Mouse (Mus musculus) forebrain, embryonic 13.5 days (tissue): Measurements from ENCODE around the gene Nudcd2. TPM values are rescaled to one million over a fixed set of nuclear protein-coding genes. Genes with fewer than 3 reads are reported as not detected.

Experiments used
- ATAC-seq: fragments of 200-750 bp; cut with Nextera tagmentation; 2 replicates; pipeline ENCODE4 v1.8.0; 2017
- H3K27ac ChIP-seq: fragments of 300-500 bp; sonication (generic); 2 replicates; pipeline ENCODE4 v1.5.1; 2015; ENCODE audit warnings: inconsistent platforms, mild to moderate bottlenecking, moderate library complexity
- H3K27me3 ChIP-seq: fragments of 300-500 bp; sonication (generic); 2 replicates; pipeline ENCODE4 v1.6.1; 2015; ENCODE audit warnings: mild to moderate bottlenecking, inconsistent platforms
- H3K36me3 ChIP-seq: fragments of 300-500 bp; sonication (generic); 2 replicates; pipeline ENCODE4 v1.6.1; 2015; ENCODE audit warnings: mild to moderate bottlenecking, inconsistent platforms; ENCODE audit not compliant: poor library complexity, severe bottlenecking
- H3K4me1 ChIP-seq: fragments of 300-500 bp; sonication (generic); 2 replicates; pipeline ENCODE4 v1.6.1; 2015; ENCODE audit warnings: inconsistent platforms
- H3K4me2 ChIP-seq: fragments of 300-500 bp; sonication (generic); 2 replicates; pipeline ENCODE4 v1.6.1; 2015; ENCODE audit warnings: inconsistent platforms, mild to moderate bottlenecking, moderate library complexity
- H3K4me3 ChIP-seq: fragments of 300-500 bp; sonication (generic); 2 replicates; pipeline ENCODE4 v1.5.1; 2015; ENCODE audit warnings: mild to moderate bottlenecking, inconsistent platforms
- H3K9ac ChIP-seq: fragments of 300-500 bp; sonication (generic); 2 replicates; pipeline ENCODE4 v1.6.1; 2015; ENCODE audit warnings: mild to moderate bottlenecking, inconsistent platforms
- H3K9me3 ChIP-seq: fragments of 300-500 bp; sonication (generic); replicated peaks from 2 replicates; pipeline ENCODE4 v1.6.1; 2016; ENCODE audit warnings: inconsistent platforms
- WGBS: fragments of 180-500 bp; shearing (Covaris S2); methylation state at CpG from one replicate; pipeline ENCODE4 v1.1.7; 2015; 5-methylcytosine and 5-hydroxymethylcytosine counted together
- polyA plus RNA-seq: library from polyadenylated mRNA; unstranded; fragments of >200 nt; fragmentation: Nextera tagmentation; extraction: Ambion mirVana; gene quantifications from 2 replicates; pipeline ENCODE4 v1.2.1, GENCODE M21; 2015

The Nudcd2 gene
- polyA plus RNA-seq, 1 experiment from 2014 or later, result 136 TPM

DNA sequence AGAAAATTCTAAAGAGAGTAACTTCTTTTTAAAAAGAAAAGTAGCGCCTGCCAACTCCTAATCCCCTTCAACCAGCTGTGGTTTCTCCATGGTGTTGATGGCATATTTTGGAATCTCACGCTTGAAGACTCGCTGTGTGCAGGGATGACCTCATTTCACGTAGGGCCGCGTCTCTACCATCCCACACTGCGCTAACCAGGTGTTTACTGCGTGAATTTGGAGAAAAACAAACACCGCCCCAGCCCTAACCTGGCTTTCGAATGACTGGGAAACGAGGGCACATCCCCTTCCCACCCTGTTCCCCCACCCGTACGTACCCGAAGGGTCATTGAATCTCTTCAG, 499 bp upstream of the Nudcd2 start:
- peak overlapping the region; percentile 75 for H3K4me2 ChIP-seq
- peaks cover 43% of the 10 kb centered on the region for H3K4me1 ChIP-seq
- H3K27ac ChIP-seq, result no peak overlapping the region
- no peak; the same call in 1 of the 2 replicates for ATAC-seq
- peaks cover 33% of the 10 kb centered on the region for H3K36me3 ChIP-seq
- peak overlapping the region; percentile 69 for H3K9ac ChIP-seq
- WGBS, result under 1% methylated on average over 14 of the region's 14 CpGs
- no peaks in the 10 kb centered on the region for H3K9me3 ChIP-seq
- H3K27me3 ChIP-seq, result no peaks in the 10 kb centered on the region
- H3K4me3 ChIP-seq, result peak overlapping the region; percentile 93

DNA sequence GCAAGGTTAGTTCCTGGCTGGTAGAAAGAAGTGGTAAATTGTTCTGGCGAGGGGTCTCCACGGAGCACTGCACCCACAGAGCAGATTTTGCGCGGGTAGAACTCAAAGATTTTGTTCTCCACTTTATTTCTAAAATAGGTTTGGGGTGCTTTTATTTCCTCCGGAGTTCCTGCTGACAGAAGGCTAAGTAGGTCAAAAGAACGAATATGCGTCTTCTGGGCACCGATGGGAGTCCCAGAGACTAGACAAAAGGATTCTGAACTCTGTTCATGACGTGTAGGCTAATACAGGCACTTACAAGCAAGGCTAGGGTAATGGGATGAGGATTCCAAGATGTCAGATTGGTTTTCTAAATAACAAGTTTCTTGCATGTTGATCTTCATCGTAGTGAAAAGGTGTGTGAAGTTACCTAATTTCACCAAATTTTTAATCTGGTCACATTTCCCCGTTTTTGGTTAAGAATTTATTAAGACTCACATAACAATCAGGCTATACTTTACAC, 835 bp downstream of the Nudcd2 start:
- Histone ChIP-seq H3K27ac (peak overlapping the region; percentile 72), H3K4me2 (peak overlapping the region; percentile 86), H3K9me3 (no peaks in the 10 kb centered on the region), H3K36me3 (peaks cover 27% of the 10 kb centered on the region), H3K9ac (peak overlapping the region; percentile 95), H3K4me1 (peaks cover 43% of the 10 kb centered on the region), H3K4me3 (peak overlapping the region; percentile 93), H3K27me3 (no peaks in the 10 kb centered on the region)
- WGBS, result 4% methylated on average over 11 of the region's 11 CpGs
- no peak for ATAC-seq

DNA sequence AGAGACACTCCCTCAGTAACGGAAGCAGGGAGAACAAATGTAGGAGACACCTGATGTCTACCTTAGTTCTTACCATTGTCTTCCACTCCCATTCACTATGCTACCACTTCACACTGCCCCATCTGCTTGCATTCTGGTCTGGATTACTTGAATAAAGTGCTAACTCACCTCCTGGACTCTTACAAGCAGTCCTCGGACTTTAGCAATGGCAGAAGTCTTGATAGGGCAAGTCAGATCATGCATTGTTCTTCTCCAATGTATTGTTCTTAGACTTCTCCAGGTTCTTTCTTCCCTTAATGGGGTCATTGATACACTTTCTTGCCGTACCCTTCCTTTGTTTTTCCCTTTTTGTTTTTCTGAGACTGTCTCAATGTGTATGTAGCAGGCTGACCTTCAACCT, 3.9 kb downstream of the Nudcd2 start:
- no peak overlapping the region for H3K9ac ChIP-seq
- ATAC-seq, result no peak
- 82% methylated on average over 3 of the region's 3 CpGs for WGBS

DNA sequence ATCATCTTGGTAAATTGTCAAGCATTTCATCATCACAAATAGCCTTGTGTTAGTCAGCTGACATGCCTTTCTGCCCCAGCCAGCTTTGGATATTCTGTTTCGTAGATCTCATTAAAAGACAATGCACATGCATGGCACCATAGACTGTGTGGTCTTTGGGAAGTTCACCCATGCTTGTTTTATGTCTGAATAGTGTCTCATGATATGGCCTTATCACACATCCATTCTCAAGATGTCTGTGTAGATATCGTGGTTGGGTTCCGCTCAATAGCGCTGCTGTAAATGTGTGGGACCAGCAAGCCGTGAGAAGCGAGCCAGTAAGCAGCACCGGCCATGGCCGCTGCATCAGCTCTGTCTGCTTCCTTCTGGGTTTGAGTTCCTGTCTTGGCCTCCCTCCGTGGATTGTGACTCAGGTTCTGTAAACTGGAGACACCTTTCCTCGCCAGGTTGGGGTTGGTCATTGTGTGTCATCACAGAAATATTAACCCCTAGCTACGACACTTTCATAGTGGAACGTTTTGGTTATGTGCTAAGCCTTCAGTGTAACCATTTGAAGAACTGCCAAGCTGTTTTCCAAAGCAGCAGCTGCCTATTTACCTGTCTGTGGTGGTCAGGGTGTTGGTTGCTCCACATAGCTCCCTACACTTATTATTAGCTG, 8.3 kb downstream of the Nudcd2 start:
- Histone ChIP-seq H3K36me3 (peaks cover 42% of the 10 kb centered on the region), H3K4me2 (no peak overlapping the region), H3K27me3 (no peaks in the 10 kb centered on the region), H3K27ac (no peak overlapping the region), H3K4me3 (no peak overlapping the region), H3K9ac (no peak overlapping the region), H3K9me3 (no peaks in the 10 kb centered on the region), H3K4me1 (no peaks in the 10 kb centered on the region)
- 90% methylated on average over 12 of the region's 12 CpGs for WGBS
- ATAC-seq, result no peak

More for the DNA sequence above, 3.9 kb downstream of the Nudcd2 start:
- Histone ChIP-seq H3K9me3 (no peaks in the 10 kb centered on the region), H3K4me1 (peaks cover 17% of the 10 kb centered on the region), H3K27ac (no peak overlapping the region), H3K27me3 (no peaks in the 10 kb centered on the region), H3K4me3 (no peak overlapping the region), H3K36me3 (peaks cover 45% of the 10 kb centered on the region), H3K4me2 (no peak overlapping the region)

DNA sequence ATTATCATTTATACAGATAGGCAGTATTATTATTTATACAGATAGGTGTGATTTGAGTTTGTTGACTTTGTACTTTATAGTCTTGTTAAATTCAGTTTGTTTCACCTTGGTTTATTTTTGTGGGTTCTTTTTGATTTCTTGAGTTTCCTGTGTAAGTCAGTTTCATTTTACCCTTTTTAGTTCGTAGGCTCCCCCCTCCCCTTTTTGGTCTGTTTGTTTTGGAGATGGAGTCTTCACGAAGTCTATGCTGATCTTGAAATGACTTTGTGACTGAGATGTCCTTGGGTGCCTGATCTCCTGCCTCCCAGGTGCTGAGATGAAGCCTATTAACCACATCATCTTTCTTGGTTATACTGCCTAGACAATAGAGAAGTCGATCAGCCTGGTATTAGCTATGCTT, 10.9 kb downstream of the Nudcd2 start:
- H3K36me3 ChIP-seq, result peaks cover 25% of the 10 kb centered on the region
- H3K27ac ChIP-seq, result no peak overlapping the region
- 89% methylated on average over 3 of the region's 3 CpGs for whole genome bisulfite sequencing
- no peak for ATAC-seq
- H3K4me2 ChIP-seq, result no peak overlapping the region
- no peak overlapping the region for H3K4me3 ChIP-seq
- H3K27me3 ChIP-seq, result no peaks in the 10 kb centered on the region
- no peaks in the 10 kb centered on the region for H3K4me1 ChIP-seq
- no peaks in the 10 kb centered on the region for H3K9me3 ChIP-seq
- no peak overlapping the region for H3K9ac ChIP-seq

DNA sequence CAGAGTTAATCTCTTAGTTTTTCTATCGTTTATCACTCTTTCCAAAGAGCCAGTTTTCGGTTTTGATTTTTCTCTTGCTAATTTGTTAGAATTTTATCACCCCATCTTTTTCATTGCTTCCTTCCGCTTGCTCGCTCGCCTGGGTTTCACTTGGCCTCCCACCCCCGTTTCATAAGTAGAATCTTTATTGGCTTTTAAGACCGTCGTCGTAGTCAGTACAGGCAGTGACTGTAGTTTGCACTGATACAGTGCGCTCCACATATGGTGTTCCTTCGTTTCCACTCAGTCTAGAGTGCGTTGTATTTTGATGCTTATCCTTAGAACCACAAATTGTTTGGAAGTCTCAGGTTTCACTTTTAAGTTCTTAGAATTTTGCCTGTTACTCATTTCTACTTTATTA, 12.9 kb downstream of the Nudcd2 start:
- Histone ChIP-seq H3K4me2 (no peak overlapping the region), H3K9ac (no peak overlapping the region), H3K27me3 (no peaks in the 10 kb centered on the region), H3K4me1 (no peaks in the 10 kb centered on the region), H3K9me3 (no peaks in the 10 kb centered on the region), H3K4me3 (no peak overlapping the region), H3K36me3 (peaks cover 20% of the 10 kb centered on the region), H3K27ac (no peak overlapping the region)
- WGBS, result 93% methylated on average over 12 of the region's 12 CpGs
- no peak for ATAC-seq

DNA sequence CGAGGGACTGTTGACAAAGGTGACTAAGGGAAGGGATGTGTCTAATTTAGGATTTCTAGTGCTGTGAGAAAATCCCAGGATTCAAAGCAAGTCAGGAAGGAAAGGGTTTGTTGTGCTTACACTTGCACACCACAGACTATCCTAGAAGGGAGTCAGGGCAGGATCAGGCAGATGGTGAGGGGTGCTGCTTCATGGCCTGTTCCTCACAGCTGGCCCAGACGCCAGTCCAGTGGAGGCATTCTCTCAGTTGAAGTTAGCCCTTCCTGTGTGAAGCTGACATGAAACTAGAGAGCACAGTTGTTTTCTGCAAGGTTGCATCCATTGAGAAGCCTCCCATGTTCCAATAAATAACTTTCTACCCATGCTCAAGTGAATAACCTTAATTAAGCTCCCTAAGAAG, 14.2 kb downstream of the Nudcd2 start:
- H3K9ac ChIP-seq, result no peak overlapping the region
- H3K9me3 ChIP-seq, result no peaks in the 10 kb centered on the region
- no peaks in the 10 kb centered on the region for H3K4me1 ChIP-seq
- peaks cover 14% of the 10 kb centered on the region; the same call in 1 of the 2 replicates for H3K36me3 ChIP-seq
- ATAC-seq, result no peak
- WGBS, result 78% methylated on average over 2 of the region's 2 CpGs
- no peaks in the 10 kb centered on the region for H3K27me3 ChIP-seq
- no peak overlapping the region for H3K4me2 ChIP-seq
- no peak overlapping the region for H3K27ac ChIP-seq
- no peak overlapping the region for H3K4me3 ChIP-seq

DNA sequence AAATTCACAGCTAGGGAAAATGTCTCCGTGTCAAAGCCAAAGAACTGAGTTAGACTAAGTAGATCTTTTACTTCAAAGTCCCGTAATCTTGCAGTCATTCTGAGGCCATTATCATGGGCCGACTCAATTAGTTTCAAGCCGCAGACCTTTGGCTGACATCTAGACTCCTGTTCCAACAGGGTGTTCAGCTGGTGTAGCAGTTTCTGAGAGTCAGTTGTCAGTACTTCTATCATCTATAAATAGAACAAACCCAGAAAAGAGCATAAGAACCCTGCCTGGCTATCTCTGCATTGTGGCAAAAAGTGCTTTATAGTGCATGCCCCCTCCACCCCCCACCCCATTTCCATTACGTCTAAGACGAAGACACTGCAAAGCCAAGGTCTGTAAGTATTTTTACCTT, 20.4 kb downstream of the Nudcd2 start:
- peaks cover 8% of the 10 kb centered on the region; the same call in 1 of the 2 replicates for H3K36me3 ChIP-seq
- no peak overlapping the region for H3K27ac ChIP-seq
- no peak overlapping the region for H3K9ac ChIP-seq
- H3K4me1 ChIP-seq, result peaks cover 11% of the 10 kb centered on the region
- no peaks in the 10 kb centered on the region for H3K27me3 ChIP-seq
- no peak for ATAC-seq
- WGBS, result 79% methylated on average over 6 of the region's 6 CpGs
- no peak overlapping the region for H3K4me3 ChIP-seq
- H3K4me2 ChIP-seq, result peak overlapping the region; percentile 2; the same call in 1 of the 2 replicates
- H3K9me3 ChIP-seq, result no peaks in the 10 kb centered on the region

DNA sequence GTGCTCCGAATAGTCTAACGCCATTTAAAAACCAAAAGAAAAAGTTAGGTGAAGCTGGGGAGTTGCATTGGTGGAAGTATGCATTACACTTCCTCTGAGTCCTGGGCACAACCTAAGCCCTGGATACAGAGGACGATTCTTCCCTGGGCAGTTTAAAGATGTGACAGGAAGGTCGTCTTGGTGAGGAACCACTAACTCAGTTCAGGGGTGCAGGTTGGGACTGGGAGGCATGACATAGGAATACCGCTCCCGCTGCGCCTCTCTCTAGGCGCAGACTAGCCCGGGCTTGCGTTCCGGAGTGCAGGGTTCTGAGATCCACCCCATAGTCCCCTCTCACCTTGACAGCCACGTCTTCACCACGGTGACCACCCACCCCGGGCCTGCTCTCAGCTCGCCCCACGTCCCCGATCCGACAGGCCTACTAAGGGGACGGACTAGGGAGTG, 21.2 kb downstream of the Nudcd2 start:
- ATAC-seq, result no peak; the same call in 1 of the 2 replicates
- no peaks in the 10 kb centered on the region for H3K9me3 ChIP-seq
- H3K27me3 ChIP-seq, result no peaks in the 10 kb centered on the region
- H3K4me3 ChIP-seq, result peak overlapping the region; percentile 74
- 2% methylated on average over 19 of the region's 19 CpGs for WGBS
- H3K27ac ChIP-seq, result no peak overlapping the region
- H3K4me1 ChIP-seq, result peaks cover 11% of the 10 kb centered on the region
- H3K9ac ChIP-seq, result peak overlapping the region; percentile 80
- H3K4me2 ChIP-seq, result peak overlapping the region; percentile 84
- H3K36me3 ChIP-seq, result peaks cover 5% of the 10 kb centered on the region; the same call in 1 of the 2 replicates

DNA sequence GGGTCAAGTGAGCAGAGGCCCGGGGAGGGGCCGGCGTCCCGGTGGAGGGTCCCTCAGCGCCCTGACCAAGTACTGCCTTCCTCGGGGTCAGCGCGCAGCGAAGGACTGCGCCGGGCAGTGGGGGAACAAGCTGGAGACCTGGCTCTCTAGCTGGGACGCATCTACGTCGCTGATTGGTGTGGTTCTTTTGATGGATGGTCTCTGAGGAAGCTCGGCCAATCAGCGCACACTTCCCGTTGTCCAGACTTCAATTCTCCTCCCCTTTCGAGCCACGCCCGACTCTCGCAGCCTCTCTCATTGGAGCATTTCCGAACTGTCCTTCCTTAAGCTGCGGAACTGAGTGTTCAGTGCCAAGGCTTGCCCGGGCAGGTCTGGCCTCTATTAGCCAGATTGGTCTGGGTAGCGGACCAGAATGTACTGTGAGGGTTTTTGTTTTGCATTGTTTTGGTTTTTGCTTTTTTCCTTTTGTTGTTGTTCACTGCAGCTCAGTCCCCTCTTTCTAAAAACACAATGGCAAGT, 21.7 kb downstream of the Nudcd2 start, which contains the start of gene Ccng1:
Gene Ccng1, minus strand, starts transcription at position 203 of the 519 bp plus-strand sequence.
- H3K27ac ChIP-seq, result no peak within 1 kb of the TSS
- ATAC-seq, result peak; percentile 99
- under 1% methylated on average over 25 of the region's 25 CpGs for WGBS

DNA sequence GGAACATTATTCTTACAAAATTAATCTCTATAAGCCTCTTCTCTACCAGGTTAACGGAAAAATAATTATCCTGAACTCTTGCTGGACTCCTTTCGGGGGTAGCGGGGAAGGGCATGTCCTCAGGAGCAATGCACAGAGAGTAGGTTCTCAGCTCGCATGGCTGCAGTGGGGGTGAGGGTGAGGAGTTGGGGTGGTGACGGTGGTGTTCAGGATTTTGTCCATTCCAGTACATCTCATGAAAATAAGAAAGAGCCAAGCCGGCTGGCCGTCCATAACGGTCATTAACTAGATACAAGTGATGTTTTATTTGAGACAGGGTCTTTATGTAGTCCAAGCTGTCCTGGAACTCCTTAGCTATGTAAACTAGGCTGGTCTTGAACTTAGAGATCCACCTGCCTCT, 22.5 kb downstream of the Nudcd2 start:
- 0 out of 2 replicates have a peak, but pooled peaks cover 3% of the 10 kb centered on the region for H3K36me3 ChIP-seq
- H3K4me1 ChIP-seq, result peaks cover 11% of the 10 kb centered on the region
- H3K27ac ChIP-seq, result no peak overlapping the region
- no peaks in the 10 kb centered on the region for H3K27me3 ChIP-seq
- no peak for ATAC-seq
- H3K4me2 ChIP-seq, result peak overlapping the region; percentile 84; the same call in 1 of the 2 replicates
- no peak overlapping the region; the same call in 1 of the 2 replicates for H3K9ac ChIP-seq
- no peaks in the 10 kb centered on the region for H3K9me3 ChIP-seq
- no peak overlapping the region for H3K4me3 ChIP-seq
- WGBS, result 82% methylated on average over 8 of the region's 8 CpGs

More for the DNA sequence above, 21.7 kb downstream of the Nudcd2 start, which contains the start of gene Ccng1:
- H3K9me3 ChIP-seq, result no peaks in the 10 kb centered on the region
- H3K4me1 ChIP-seq, result peaks cover 11% of the 10 kb centered on the region
- no peaks in the 10 kb centered on the region for H3K27me3 ChIP-seq
- H3K9ac ChIP-seq, result peak within 1 kb of the TSS; percentile 80
- 0 out of 2 replicates have a peak, but pooled peaks cover 3% of the 10 kb centered on the region for H3K36me3 ChIP-seq
- peak within 1 kb of the TSS; percentile 74 for H3K4me3 ChIP-seq
- H3K4me2 ChIP-seq, result peak within 1 kb of the TSS; percentile 84

DNA sequence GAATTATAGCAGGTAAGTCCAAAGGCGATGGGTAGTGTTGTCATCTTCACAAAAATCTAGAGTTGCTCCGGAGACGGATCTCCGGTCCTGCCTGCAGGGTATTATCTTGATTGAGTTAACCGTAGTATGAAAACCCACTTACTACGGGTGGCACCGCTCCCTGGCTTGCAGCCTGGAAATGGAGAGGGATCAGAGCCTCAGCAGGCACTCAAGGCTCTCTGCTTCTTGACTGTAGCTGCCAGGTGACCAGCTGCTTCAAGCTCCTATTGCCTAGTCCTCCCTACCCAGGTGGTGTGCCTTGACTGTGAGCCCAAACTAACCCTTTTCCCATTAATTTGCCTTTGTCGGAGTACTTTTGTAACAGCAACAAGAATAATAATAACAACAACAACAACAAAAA, 26.4 kb downstream of the Nudcd2 start:
- Histone ChIP-seq H3K4me1 (no peaks in the 10 kb centered on the region), H3K9me3 (no peaks in the 10 kb centered on the region), H3K27me3 (no peaks in the 10 kb centered on the region), H3K4me3 (no peak overlapping the region), H3K27ac (no peak overlapping the region), H3K4me2 (no peak overlapping the region), H3K9ac (no peak overlapping the region), H3K36me3 (no peaks in the 10 kb centered on the region)
- ATAC-seq, result no peak
- 81% methylated on average over 8 of the region's 8 CpGs for WGBS
